Mouse (Mus musculus): ENCODE data around the gene Mpped2.

DNA sequence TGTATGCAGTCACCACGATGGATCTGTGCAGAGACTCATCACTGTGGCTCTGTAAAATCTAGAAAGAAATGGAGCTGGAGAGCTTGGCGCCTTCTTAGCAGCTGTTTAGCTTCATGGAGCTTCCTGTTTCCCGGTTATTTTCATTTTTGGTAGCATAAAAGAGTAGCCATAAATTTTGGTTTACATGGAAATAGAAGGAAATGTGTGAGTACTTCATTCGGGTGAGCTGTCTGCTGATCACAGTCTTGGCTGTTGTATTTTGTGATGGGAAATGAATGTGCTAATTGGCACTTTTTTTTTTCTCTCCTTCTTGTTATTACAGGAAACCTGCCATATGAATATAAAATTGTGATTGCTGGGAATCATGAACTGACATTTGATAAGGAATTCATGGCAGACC, 90.2 kb downstream of the Mpped2 start:
- TF ChIP-seq CTCF (IDR thresholded peaks at IDR 0.05; ENCODE audit: low read depth) (no peak), EP300 (IDR thresholded peaks at IDR 0.05; ENCODE audit: low read depth) (no peak)

All from liver, postnatal 0 days (tissue).